Mouse (Mus musculus): ENCODE results near the gene Rnpc3.
A peak's percentile ranks its signal among the peaks of the same experiment; 100 is the strongest.
"Not testable (repeated sequence)": the region's sequence is repeated elsewhere in the genome, so short reads cannot be mapped to it uniquely, and the experiment has no call there.

Gene Rnpc3

DNA sequence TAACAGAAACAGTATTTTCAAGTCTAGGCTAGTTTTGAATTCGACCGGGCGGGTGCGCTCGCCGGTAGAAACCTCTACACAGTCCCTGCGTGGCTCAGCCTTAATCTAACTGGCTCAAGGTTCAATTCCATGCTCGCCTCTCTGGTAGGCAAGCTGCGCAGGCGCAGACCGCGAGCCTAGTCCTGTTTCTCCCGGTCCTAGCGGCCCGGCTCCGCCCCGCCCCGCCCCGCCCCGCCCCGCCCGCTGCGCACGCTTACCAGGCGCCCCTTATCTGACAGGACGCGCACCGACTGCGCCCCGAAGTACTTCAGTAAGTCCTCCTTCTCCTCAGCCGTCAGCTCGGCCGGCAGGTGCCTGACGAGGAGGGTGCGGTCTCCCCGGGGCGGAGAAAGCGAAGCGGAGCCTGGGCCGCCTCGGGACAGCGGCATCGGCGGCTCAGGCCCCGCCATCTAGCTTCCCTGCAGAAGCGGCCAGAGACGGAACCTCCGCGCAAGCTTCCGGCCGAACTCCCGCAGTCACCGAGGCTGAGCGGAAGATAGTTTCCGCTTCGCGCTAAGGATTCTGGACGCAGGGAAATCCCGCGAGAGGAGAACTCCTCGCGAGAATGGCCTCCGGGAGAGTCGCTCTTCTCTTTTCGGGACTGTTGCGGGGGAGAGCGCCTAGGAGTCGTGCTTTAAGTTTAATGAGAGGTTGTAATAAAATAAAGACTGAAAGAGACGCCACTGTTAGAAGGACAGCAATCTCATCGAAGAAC, at the start of gene Rnpc3:
TSS of gene Rnpc3 (minus strand) at position 544 of the 754 bp plus-strand sequence.
- DNase-seq: peak; percentile 95

DNA sequence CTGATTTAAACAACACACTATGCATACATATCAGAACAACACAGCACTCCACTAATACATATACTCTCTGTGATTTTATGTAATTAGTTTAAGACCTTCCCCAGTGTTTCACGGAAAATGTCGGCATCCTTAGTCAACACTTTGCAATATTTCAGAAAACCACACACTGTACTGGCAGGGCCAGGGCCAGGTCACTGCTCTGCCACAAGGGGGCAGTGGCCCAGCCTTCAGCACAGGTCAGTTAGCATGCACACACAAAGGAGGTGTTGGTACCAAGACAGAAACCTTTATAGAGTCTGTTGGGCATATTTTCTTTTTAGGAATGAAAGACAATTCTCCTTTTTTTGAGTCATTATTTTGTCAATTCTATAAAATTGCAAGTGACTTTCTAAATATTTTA, 27.0 kb upstream of the Rnpc3 start:
- DNase-seq: no peak

DNA sequence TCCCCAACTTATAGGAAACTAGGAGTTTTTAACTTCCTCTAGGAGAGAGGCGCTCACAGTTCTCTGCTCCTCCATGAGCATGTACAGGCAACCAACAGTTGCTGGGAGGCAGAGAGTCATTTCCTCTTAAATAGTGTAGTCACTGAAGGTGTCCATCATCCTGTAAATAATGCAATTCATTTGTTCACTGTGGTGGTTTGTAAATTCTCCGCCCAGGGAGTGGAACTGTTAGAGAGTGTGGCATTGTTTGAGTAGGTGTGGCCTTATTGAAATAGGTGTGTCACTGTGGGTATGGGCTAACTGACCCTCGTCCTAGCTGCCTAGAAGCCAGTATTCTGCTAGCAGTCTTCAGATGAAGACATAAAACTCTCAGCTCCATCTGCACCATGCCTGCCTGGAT, 24.4 kb upstream of the Rnpc3 start:
- DNase-seq: no peak

DNA sequence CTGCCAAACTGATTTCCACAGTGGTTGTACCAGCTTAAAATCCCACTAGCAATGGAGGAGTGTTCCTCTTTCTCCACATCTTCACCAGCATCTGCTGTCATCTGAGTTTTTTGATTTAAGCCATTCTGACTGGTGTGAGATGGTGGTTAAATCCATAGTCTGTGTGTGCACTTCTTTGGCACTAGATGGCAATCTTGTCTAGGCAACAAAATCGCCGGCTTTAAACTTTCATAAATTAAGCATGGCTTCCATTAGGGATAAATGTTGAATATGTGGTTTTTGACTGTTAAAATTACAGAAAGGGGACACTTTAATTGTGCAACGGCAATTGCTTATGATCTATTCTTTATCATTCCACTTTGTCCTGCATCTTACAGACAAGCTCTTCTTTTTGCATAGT, 21.4 kb upstream of the Rnpc3 start:
- not testable (repeated sequence) for DNase-seq

DNA sequence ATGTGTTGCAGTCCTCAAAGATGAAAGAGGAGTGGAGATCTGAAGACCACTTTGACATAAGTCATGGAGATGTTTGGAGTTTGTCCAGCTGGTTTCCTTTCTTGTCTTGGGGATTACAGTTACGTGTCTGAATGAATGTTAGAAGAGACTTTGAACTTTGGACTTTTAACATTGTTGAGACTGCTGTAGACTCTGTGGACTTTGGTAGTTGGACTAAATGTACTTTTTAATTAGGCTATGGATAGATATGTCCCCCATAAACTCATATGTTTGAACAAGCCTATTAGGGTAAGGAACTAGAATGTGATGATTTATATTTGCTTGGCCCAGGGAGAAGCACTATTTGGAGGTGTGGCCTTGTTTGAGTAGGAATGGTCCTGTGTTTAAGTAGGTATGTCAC, 9.6 kb upstream of the Rnpc3 start:
- DNase-seq: no peak

DNA sequence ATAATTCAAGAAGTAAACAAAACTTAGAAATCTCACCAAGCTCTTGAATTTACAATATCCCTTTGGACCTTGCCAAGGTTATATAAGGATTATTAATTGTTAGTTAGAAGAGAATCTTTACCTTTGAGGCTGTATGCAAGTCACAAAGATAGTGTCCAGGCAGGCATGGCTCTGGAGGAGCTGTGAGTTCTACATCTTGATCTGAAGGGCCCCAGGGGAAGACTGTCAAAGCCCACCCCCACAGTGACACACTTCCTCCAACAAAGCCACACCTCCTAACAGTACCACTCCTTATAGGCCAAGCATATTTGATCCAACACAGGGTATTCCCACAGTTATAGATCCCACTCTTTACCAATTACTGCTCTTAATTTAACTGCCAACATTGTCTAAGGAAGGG, 4.3 kb upstream of the Rnpc3 start:
- DNase-seq: no peak

DNA sequence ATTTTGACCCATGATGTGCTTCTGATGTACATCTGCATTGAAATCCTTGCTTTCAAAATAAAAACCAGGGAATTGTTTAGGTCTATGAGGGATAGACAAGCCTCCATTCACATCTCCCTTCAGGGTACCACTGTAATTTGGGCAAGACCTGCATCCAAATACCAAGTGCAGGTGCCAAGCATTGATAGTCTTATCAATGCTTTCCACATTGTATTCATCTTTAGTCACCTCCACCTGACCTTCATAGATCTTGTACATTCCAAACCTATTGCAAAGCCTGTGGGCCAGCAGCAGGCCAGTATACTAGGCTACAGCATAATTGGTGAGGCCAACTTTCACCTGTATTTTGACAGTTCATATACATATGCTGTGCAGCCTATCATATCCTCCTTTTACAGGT, 1.7 kb upstream of the Rnpc3 start:
- DNase-seq: no peak

DNA sequence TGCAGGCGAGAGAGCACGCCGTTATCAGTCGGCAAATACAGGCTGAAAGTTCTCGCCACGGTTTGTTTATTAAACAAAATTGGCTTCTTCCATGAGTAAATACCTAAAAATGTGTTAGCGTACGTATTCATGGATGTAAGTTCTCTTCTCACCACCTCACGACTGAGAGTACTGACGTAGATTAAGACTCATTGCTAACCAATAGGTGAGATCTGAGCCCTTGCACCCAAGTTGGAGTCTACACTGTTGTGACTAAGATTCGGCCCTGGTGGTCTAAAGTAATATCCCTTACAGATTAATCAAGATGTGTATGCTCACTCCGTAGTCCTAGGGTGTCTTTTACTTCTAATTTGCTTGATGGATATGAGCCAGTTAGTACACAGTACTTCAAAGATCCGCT, 615 bp upstream of the Rnpc3 start:
- no peak for DNase-seq

DNA sequence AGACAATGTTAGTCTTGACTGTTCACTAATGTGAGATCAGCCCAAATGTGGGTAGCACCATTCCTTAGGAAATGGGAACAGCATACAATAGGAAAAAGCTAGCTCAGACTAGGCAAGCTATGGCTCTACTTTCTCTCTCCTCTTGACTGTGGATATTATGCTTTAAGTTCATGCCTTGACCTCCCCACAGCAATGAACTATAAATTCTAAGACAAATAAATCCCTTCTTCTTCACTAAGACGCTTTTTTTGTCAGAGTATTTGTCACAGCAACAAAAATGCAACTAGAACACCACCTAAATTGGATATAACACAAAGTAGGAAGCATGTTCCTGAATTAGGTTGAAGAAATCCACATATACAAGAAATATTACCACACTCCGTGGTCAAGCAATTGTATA, 23.4 kb downstream of the Rnpc3 start, which contains the start of gene Amy1:
TSS of gene Amy1 (minus strand) at position 101 of the 400 bp plus-strand sequence.
- DNase-seq: no peak

DNA sequence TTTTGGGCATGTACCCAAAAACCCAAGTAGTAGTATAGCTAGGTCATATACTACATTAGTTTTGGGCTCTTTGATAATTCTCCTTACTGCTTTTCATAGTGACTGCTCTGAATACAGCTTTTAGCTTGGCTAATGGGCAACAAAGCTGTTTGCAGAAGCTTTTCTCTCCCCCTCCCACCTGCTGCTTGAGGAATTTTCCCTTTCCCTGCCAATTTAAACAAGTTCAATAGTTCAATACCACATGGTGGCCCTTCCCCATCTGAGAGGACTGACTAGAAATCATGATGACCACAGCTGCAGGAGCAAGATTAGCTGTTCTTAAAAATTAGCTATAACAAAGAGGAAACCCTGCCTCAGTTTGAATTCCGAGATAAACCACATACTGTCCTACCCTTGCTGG, 39.1 kb downstream of the Rnpc3 start:
- no peak for DNase-seq

DNA sequence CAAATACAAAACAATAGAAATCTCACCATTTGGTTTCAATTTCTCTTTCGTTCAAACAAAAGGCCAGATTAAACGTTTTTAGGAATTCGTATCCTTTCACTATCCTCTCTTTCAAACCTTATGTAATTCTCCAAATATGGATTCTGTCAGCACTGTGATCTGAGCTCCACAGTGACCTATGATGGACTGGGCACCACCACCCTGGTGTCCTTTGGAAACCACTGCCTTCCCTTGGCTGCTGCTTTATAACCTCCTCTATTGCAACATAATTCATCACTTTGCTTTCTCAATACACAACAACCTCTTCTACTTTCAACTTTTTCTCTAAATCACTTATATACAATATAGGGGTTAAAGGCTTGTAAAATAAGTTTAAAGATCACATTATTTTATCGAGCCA, 55.4 kb downstream of the Rnpc3 start:
- DNase-seq: no peak

DNA sequence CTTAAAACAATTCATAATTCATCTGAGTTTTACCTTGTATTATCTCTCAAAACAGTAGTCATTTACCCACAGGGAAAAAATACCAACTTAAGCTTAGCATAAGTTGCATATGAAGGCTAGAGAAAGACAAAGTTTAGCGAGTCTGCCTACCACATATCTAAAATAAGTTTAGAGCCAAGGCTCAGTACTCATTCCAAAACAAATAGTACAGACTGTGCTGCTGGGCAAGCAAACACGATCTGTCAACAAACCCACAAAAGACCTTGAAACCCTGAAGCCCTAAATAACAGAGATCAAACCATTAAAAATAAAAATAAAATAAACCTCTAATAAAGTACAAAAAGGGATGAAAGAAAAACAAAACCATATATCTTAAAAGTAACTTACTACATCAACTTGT, 55.8 kb downstream of the Rnpc3 start:
- no peak for DNase-seq

DNA sequence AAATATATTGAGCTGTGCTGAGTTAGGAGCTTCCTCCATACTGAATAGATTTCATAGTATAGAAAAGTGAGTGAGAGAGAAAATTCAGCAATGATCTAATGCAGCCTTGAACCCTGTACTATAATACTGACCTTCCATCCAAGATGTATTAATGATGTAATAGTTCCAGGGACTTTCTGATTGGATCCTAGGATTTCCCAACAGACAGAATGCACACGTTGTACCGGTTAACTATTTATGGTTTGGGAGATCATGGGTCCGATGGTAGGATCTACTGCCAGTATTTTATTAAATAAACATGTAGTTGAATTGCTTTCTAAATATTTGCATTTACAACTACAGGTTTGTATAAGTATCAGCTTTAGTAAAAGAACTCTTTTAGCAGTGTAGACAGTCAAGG, 57.8 kb downstream of the Rnpc3 start:
- no peak for DNase-seq

All from cerebellum, adult 9-11 months (tissue).